In genomic region chr1:162859545-162859976, GRCm38 (mm10) we compare ENCODE assay signal across 8 mouse cellular contexts. TPM values are rescaled to one million over a fixed set of nuclear protein-coding genes. Genes with fewer than 3 reads are reported as not detected.
DNase-seq lines count a peak whose midpoint lies in the region; ATAC-seq and TF ChIP-seq lines count a peak whose summit lies in the region.

No protein-coding gene starts in this region.

- H3K27ac ChIP-seq in forebrain, embryonic 10.5 days = peak overlapping the region; percentile 68; the same call in 1 of the 2 replicates
- H3K27ac ChIP-seq in intestine, embryonic 16.5 days (ENCODE audit: low read length) = no peak overlapping the region
- H3K27ac ChIP-seq in midbrain, postnatal 0 days (ENCODE audit: low read depth, low read length) = peak overlapping the region; percentile 38

- no peaks in the 10 kb centered on the region for H3K9me3 ChIP-seq in forebrain, embryonic 10.5 days
- H3K9me3 ChIP-seq in intestine, embryonic 16.5 days (ENCODE audit: control insufficient read depth, low read length) = no peaks in the 10 kb centered on the region
- no peaks in the 10 kb centered on the region for H3K9me3 ChIP-seq in midbrain, postnatal 0 days (ENCODE audit: low read length)

- H3K9ac ChIP-seq in intestine, embryonic 16.5 days (ENCODE audit: low read depth, low read length) = no peak overlapping the region
- no peak overlapping the region for H3K9ac ChIP-seq in midbrain, postnatal 0 days (replicated peaks; ENCODE audit: low read length, poor library complexity, severe bottlenecking)

- intact Hi-C loops in left cerebral cortex, postnatal 4 days (cut with DNase I) = no loop called here
- intact Hi-C loops in left cerebral cortex, postnatal 25 days (cut with DNase I) = no loop called here
- intact Hi-C loops in left cerebral cortex, postnatal 36 days (cut with DNase I) = no loop called here

- TF ChIP-seq CTCF in midbrain, postnatal 0 days (IDR thresholded peaks at IDR 0.05) = no peak

- no peak overlapping the region for H3K4me2 ChIP-seq in intestine, embryonic 16.5 days (ENCODE audit: low read depth, low read length)
- H3K4me2 ChIP-seq in midbrain, postnatal 0 days (ENCODE audit: low read depth, low read length, poor library complexity, severe bottlenecking) = peak overlapping the region; percentile 32

- WGBS in forebrain, embryonic 10.5 days = 36% methylated on average over 10 of the region's 10 CpGs
- 44% methylated on average over 10 of the region's 10 CpGs for WGBS in intestine, embryonic 16.5 days
- 31% methylated on average over 10 of the region's 10 CpGs for WGBS in midbrain, postnatal 0 days

- H3K4me1 ChIP-seq in forebrain, embryonic 10.5 days = peaks cover 37% of the 10 kb centered on the region
- peaks cover 11% of the 10 kb centered on the region for H3K4me1 ChIP-seq in intestine, embryonic 16.5 days (ENCODE audit: control insufficient read depth, insufficient read depth, low read length)
- H3K4me1 ChIP-seq in midbrain, postnatal 0 days (ENCODE audit: insufficient read depth, low read length) = no peaks in the 10 kb centered on the region

- no peaks in the 10 kb centered on the region for H3K36me3 ChIP-seq in forebrain, embryonic 10.5 days (replicated peaks)
- H3K36me3 ChIP-seq in intestine, embryonic 16.5 days (ENCODE audit: control insufficient read depth, insufficient read depth, low read length) = no peaks in the 10 kb centered on the region
- H3K36me3 ChIP-seq in midbrain, postnatal 0 days (ENCODE audit: insufficient read depth, low read length) = no peaks in the 10 kb centered on the region

- no peaks in the 10 kb centered on the region for H3K27me3 ChIP-seq in forebrain, embryonic 10.5 days (ENCODE audit: poor library complexity, severe bottlenecking)
- no peaks in the 10 kb centered on the region for H3K27me3 ChIP-seq in intestine, embryonic 16.5 days (replicated peaks; ENCODE audit: control insufficient read depth, insufficient read depth, low read length)
- no peaks in the 10 kb centered on the region for H3K27me3 ChIP-seq in midbrain, postnatal 0 days (ENCODE audit: insufficient read depth, low read length)

- peak; percentile 10; the same call in 1 of the 2 replicates for ATAC-seq in intestine, embryonic 16.5 days
- ATAC-seq in midbrain, postnatal 0 days (ENCODE audit: low FRiP score) = peak; percentile 36; the same call in 1 of the 2 replicates
- ATAC-seq in frontal cortex, adult (ENCODE audit: low TSS enrichment) = no peak
- no peak for ATAC-seq in activated CD4-positive, CD25-positive, alpha-beta regulatory T cell, adult 4 months

- H3K4me3 ChIP-seq in forebrain, embryonic 10.5 days = no peak overlapping the region
- peak overlapping the region; percentile 12; the same call in 1 of the 2 replicates for H3K4me3 ChIP-seq in intestine, embryonic 16.5 days (ENCODE audit: low read length)
- H3K4me3 ChIP-seq in midbrain, postnatal 0 days (ENCODE audit: low read depth, low read length) = no peak overlapping the region

- peak; percentile 32 for DNase-seq in left cerebral cortex, postnatal 4 days
- DNase-seq in left cerebral cortex, postnatal 25 days (ENCODE audit: low spot score in 2 of 2) = no peak
- DNase-seq in forebrain, embryonic 10.5 days (ENCODE audit: extremely low spot score, low spot score) = no peak
- DNase-seq in midbrain, postnatal 0 days (ENCODE audit: low spot score) = peak; percentile 42
- DNase-seq in left cerebral cortex, postnatal 36 days (ENCODE audit: low spot score in 2 of 2) = no peak

RNA-seq across cellular contexts. Expression of gene Fmo1, which starts 6.8 kb away (rescaled TPM):
- 10 to 100 TPM; 28.6 to 30.7 TPM for total RNA-seq in left cerebral cortex, postnatal 4 days (2021)
- total RNA-seq in left cerebral cortex, postnatal 25 days (2021) = 10 to 100 TPM; 11.4 to 16.4 TPM
- 7.2 and 8.2 TPM in 2 replicates for polyA plus RNA-seq in forebrain, embryonic 10.5 days (2016; fragmentation: Nextera tagmentation; extraction: Ambion mirVana)
- 12.8 and 14.6 TPM in 2 replicates for polyA plus RNA-seq in intestine, embryonic 16.5 days (2015; fragmentation: Nextera tagmentation; extraction: Ambion mirVana)
- 69.1 and 77.2 TPM in 2 replicates for total RNA-seq in midbrain, postnatal 0 days (2014; rRNA removed)
- 35.0 and 40.9 TPM in 2 replicates for polyA plus RNA-seq in midbrain, postnatal 0 days (2015; fragmentation: Nextera tagmentation; extraction: Ambion mirVana)
- total RNA-seq in left cerebral cortex, postnatal 36 days (2021) = 10 to 100 TPM; 10.8 to 13.9 TPM
- 1 to 10 TPM in 1 of 2 experiments, under 1 TPM in 1; 0.34 to 3.6 TPM for polyA plus RNA-seq in activated CD4-positive, CD25-positive, alpha-beta regulatory T cell, adult 4 months (2017; shearing (Covaris generic))

RNA-seq across cellular contexts. Expression of gene Fmo2, which starts 39.0 kb away (rescaled TPM):
- under 1 TPM; 0.28 TPM for total RNA-seq in left cerebral cortex, postnatal 4 days (2021)
- 1 to 10 TPM; 2.0 to 4.1 TPM for total RNA-seq in left cerebral cortex, postnatal 25 days (2021)
- polyA plus RNA-seq in forebrain, embryonic 10.5 days (2016; fragmentation: Nextera tagmentation; extraction: Ambion mirVana) = not detected in 2 replicates
- 2.1 and 3.4 TPM in 2 replicates for polyA plus RNA-seq in intestine, embryonic 16.5 days (2015; fragmentation: Nextera tagmentation; extraction: Ambion mirVana)
- 0.44 and 0.80 TPM in 2 replicates for total RNA-seq in midbrain, postnatal 0 days (2014; rRNA removed)
- polyA plus RNA-seq in midbrain, postnatal 0 days (2015; fragmentation: Nextera tagmentation; extraction: Ambion mirVana) = 0.06 and 0.14 TPM in 2 replicates
- 1 to 10 TPM; 3.2 to 4.0 TPM for total RNA-seq in left cerebral cortex, postnatal 36 days (2021)
- polyA plus RNA-seq in activated CD4-positive, CD25-positive, alpha-beta regulatory T cell, adult 4 months (2017; shearing (Covaris generic)) = not detected

RNA-seq across cellular contexts. Expression of gene Fmo4, which starts 45.8 kb away (rescaled TPM):
- total RNA-seq in left cerebral cortex, postnatal 4 days (2021) = not detected
- not detected for total RNA-seq in left cerebral cortex, postnatal 25 days (2021)
- polyA plus RNA-seq in forebrain, embryonic 10.5 days (2016; fragmentation: Nextera tagmentation; extraction: Ambion mirVana) = 0.29 and 0.33 TPM in 2 replicates
- polyA plus RNA-seq in intestine, embryonic 16.5 days (2015; fragmentation: Nextera tagmentation; extraction: Ambion mirVana) = 11.7 and 13.0 TPM in 2 replicates
- 0.42 and 0.77 TPM in 2 replicates for total RNA-seq in midbrain, postnatal 0 days (2014; rRNA removed)
- 0.78 and 1.2 TPM in 2 replicates for polyA plus RNA-seq in midbrain, postnatal 0 days (2015; fragmentation: Nextera tagmentation; extraction: Ambion mirVana)
- total RNA-seq in left cerebral cortex, postnatal 36 days (2021) = not detected
- not detected for polyA plus RNA-seq in activated CD4-positive, CD25-positive, alpha-beta regulatory T cell, adult 4 months (2017; shearing (Covaris generic))

Comparison
In these comparisons a context has a peak if more than half of its experiments do, and no peak if none do; other contexts are left out.
1. DNase-seq: peak in left cerebral cortex, postnatal 4 days (single experiment) and midbrain, postnatal 0 days (single experiment); none in left cerebral cortex, postnatal 25 days (0 of 2), forebrain, embryonic 10.5 days (single experiment) and left cerebral cortex, postnatal 36 days (0 of 2).
2. ATAC-seq: peak in intestine, embryonic 16.5 days (single experiment) and midbrain, postnatal 0 days (single experiment); none in frontal cortex, adult (single experiment) and activated CD4-positive, CD25-positive, alpha-beta regulatory T cell, adult 4 months (single experiment).